Mouse (Mus musculus) liver, embryonic 11.5 days (tissue): ENCODE data around the gene Tusc2. TPM values are rescaled to one million over a fixed set of nuclear protein-coding genes. Genes with fewer than 3 reads are reported as not detected.

Source experiments
- ATAC-seq: fragments of 200-750 bp; cut with Nextera tagmentation; replicated peaks from 2 replicates; pipeline ENCODE4 v1.8.0; 2017; ENCODE audit warnings: moderate number of reproducible peaks, mild to moderate bottlenecking, moderate TSS enrichment, moderate library complexity; ENCODE audit not compliant: low FRiP score
- DNase-seq: peaks from one replicate; pipeline ENCODE4 v3.0.0-alpha.2; 2017; ENCODE audit warnings: low spot score
- H3K27ac ChIP-seq: fragments of 300-500 bp; sonication (generic); 2 replicates; pipeline ENCODE4 v1.5.1; 2014; ENCODE audit warnings: mild to moderate bottlenecking, low read depth, low read length, control low read depth
- H3K27me3 ChIP-seq: fragments of 300-500 bp; sonication (generic); replicated peaks from 2 replicates; pipeline ENCODE4 v1.6.1; 2014; ENCODE audit warnings: low read length, mixed read lengths; ENCODE audit not compliant: control insufficient read depth, insufficient read depth
- H3K36me3 ChIP-seq: fragments of 300-500 bp; sonication (generic); 2 replicates; pipeline ENCODE4 v1.6.1; 2014; ENCODE audit warnings: mild to moderate bottlenecking, low read length, moderate library complexity, mixed read lengths; ENCODE audit not compliant: control insufficient read depth, insufficient read depth
- H3K4me1 ChIP-seq: fragments of 300-500 bp; sonication (generic); replicated peaks from 2 replicates; pipeline ENCODE4 v1.6.1; 2014; ENCODE audit warnings: low read length, mixed read lengths; ENCODE audit not compliant: control insufficient read depth, insufficient read depth
- H3K4me2 ChIP-seq: fragments of 300-500 bp; sonication (generic); 2 replicates; pipeline ENCODE4 v1.6.1; 2014; ENCODE audit warnings: mild to moderate bottlenecking, control low read depth, moderate library complexity
- H3K4me3 ChIP-seq: fragments of 300-500 bp; sonication (generic); 2 replicates; pipeline ENCODE4 v1.5.1; 2014; ENCODE audit warnings: low read depth, low read length, control low read depth
- H3K9ac ChIP-seq: fragments of 300-500 bp; sonication (generic); 2 replicates; pipeline ENCODE4 v1.6.1; 2014; ENCODE audit warnings: low read depth, low read length, control low read depth
- H3K9me3 ChIP-seq: fragments of 300-500 bp; sonication (generic); 2 replicates; pipeline ENCODE4 v1.6.1; 2016; ENCODE audit warnings: low read length, inconsistent platforms, mixed read lengths; ENCODE audit not compliant: control insufficient read depth
- WGBS: fragments of 180-500 bp; shearing (Covaris S2); extraction: QIAGEN DNeasy Blood & Tissue Kit; methylation state at CpG from one replicate; pipeline ENCODE4 v1.1.7; 2014; 5-methylcytosine and 5-hydroxymethylcytosine counted together
- polyA plus RNA-seq: library from polyadenylated mRNA; unstranded; fragments of >200 nt; fragmentation: Nextera tagmentation; extraction: Ambion mirVana; gene quantifications from 2 replicates; pipeline ENCODE4 v1.2.1, GENCODE M21; 2014

The Tusc2 gene
- polyA plus RNA-seq, 1 experiment from 2014 or later, result 62.7 TPM

GRCm38 (mm10) chr9:107598385-107598784 is 35.3 kb downstream of the Tusc2 start:
- no peak overlapping the region for H3K4me3 ChIP-seq
- H3K27me3 ChIP-seq, result peaks cover 24% of the 10 kb centered on the region
- H3K27ac ChIP-seq, result no peak overlapping the region
- no peaks in the 10 kb centered on the region for H3K9me3 ChIP-seq
- 66% methylated on average over 5 of the region's 5 CpGs for WGBS
- ATAC-seq, result no peak
- no peak overlapping the region for H3K4me2 ChIP-seq
- no peak for DNase-seq
- H3K36me3 ChIP-seq, result peaks cover 16% of the 10 kb centered on the region
- H3K9ac ChIP-seq, result no peak overlapping the region
- peaks cover 4% of the 10 kb centered on the region; the same call in 1 of the 2 replicates for H3K4me1 ChIP-seq

GRCm38 (mm10) chr9:107599433-107599832 is 36.4 kb downstream of the Tusc2 start:
- 81% methylated on average over 9 of the region's 9 CpGs for WGBS
- H3K4me3 ChIP-seq, result no peak overlapping the region
- peaks cover 7% of the 10 kb centered on the region; the same call in 1 of the 2 replicates for H3K36me3 ChIP-seq
- DNase-seq, result no peak
- H3K9me3 ChIP-seq, result no peaks in the 10 kb centered on the region
- H3K4me1 ChIP-seq, result peaks cover 4% of the 10 kb centered on the region; the same call in 1 of the 2 replicates
- no peak overlapping the region for H3K4me2 ChIP-seq
- ATAC-seq, result no peak
- H3K27me3 ChIP-seq, result peaks cover 24% of the 10 kb centered on the region
- H3K27ac ChIP-seq, result no peak overlapping the region
- no peak overlapping the region for H3K9ac ChIP-seq

- WGBS, result 64% methylated on average over 14 of the region's 14 CpGs
- Histone ChIP-seq H3K4me2 (no peak overlapping the region), H3K27me3 (peaks cover 24% of the 10 kb centered on the region)
Measured at GRCm38 (mm10) chr9:107599842-107600241, 36.8 kb downstream of the Tusc2 start.

GRCm38 (mm10) chr9:107600745-107601144 is 37.7 kb downstream of the Tusc2 start:
- Histone ChIP-seq H3K9ac (no peak overlapping the region), H3K36me3 (peaks cover 2% of the 10 kb centered on the region; the same call in 1 of the 2 replicates), H3K9me3 (no peaks in the 10 kb centered on the region), H3K4me1 (peaks cover 8% of the 10 kb centered on the region), H3K27me3 (peaks cover 24% of the 10 kb centered on the region), H3K4me3 (no peak overlapping the region), H3K4me2 (no peak overlapping the region), H3K27ac (no peak overlapping the region)
- ATAC-seq (no peak), DNase-seq (no peak)
- WGBS, result 70% methylated on average over 12 of the region's 12 CpGs

More at GRCm38 (mm10) chr9:107599842-107600241, 36.8 kb downstream of the Tusc2 start:
- DNase-seq, result no peak
- Histone ChIP-seq H3K27ac (no peak overlapping the region), H3K36me3 (peaks cover 3% of the 10 kb centered on the region; the same call in 1 of the 2 replicates), H3K4me1 (peaks cover 4% of the 10 kb centered on the region), H3K4me3 (no peak overlapping the region), H3K9ac (no peak overlapping the region), H3K9me3 (no peaks in the 10 kb centered on the region)
- ATAC-seq, result no peak

- no peak for DNase-seq
- Histone ChIP-seq H3K27me3 (peaks cover 24% of the 10 kb centered on the region), H3K27ac (no peak overlapping the region), H3K9me3 (no peaks in the 10 kb centered on the region), H3K9ac (no peak overlapping the region), H3K4me3 (no peak overlapping the region), H3K36me3 (no peaks in the 10 kb centered on the region), H3K4me2 (no peak overlapping the region), H3K4me1 (peaks cover 8% of the 10 kb centered on the region)
- ATAC-seq, result no peak
- WGBS, result 85% methylated on average over 11 of the region's 11 CpGs
Measured at GRCm38 (mm10) chr9:107601275-107601674, 38.2 kb downstream of the Tusc2 start.

GRCm38 (mm10) chr9:107602068-107602648 is 39.1 kb downstream of the Tusc2 start:
- ATAC-seq (peak; percentile 69), DNase-seq (peak; percentile 91)
- Histone ChIP-seq H3K4me1 (peaks cover 10% of the 10 kb centered on the region), H3K4me2 (peak overlapping the region; percentile 44), H3K9ac (no peak overlapping the region), H3K27me3 (peaks cover 24% of the 10 kb centered on the region), H3K27ac (no peak overlapping the region), H3K36me3 (no peaks in the 10 kb centered on the region), H3K4me3 (peak overlapping the region; percentile 18; the same call in 1 of the 2 replicates), H3K9me3 (no peaks in the 10 kb centered on the region)
- WGBS, result 7% methylated on average over 10 of the region's 10 CpGs

- Histone ChIP-seq H3K4me3 (no peak overlapping the region), H3K27ac (no peak overlapping the region), H3K9me3 (no peaks in the 10 kb centered on the region), H3K27me3 (peaks cover 24% of the 10 kb centered on the region), H3K4me2 (no peak overlapping the region), H3K36me3 (no peaks in the 10 kb centered on the region), H3K9ac (no peak overlapping the region), H3K4me1 (peaks cover 15% of the 10 kb centered on the region)
- DNase-seq (no peak), ATAC-seq (no peak)
- 72% methylated on average over 6 of the region's 6 CpGs for WGBS
Measured at GRCm38 (mm10) chr9:107603251-107603650, 40.2 kb downstream of the Tusc2 start.

GRCm38 (mm10) chr9:107605041-107605661 is 42.1 kb downstream of the Tusc2 start:
- 48% methylated on average over 23 of the region's 23 CpGs for whole genome bisulfite sequencing
- no peak for DNase-seq
- ATAC-seq, result no peak
- Histone ChIP-seq H3K9me3 (no peaks in the 10 kb centered on the region), H3K4me1 (peaks cover 21% of the 10 kb centered on the region), H3K4me2 (no peak overlapping the region), H3K27ac (no peak overlapping the region), H3K9ac (no peak overlapping the region), H3K36me3 (no peaks in the 10 kb centered on the region), H3K4me3 (no peak overlapping the region), H3K27me3 (peaks cover 8% of the 10 kb centered on the region)

GRCm38 (mm10) chr9:107606591-107606990 is 43.5 kb downstream of the Tusc2 start:
- H3K9me3 ChIP-seq, result no peaks in the 10 kb centered on the region
- ATAC-seq (no peak), DNase-seq (no peak)
- no peaks in the 10 kb centered on the region for H3K36me3 ChIP-seq
- H3K4me2 ChIP-seq, result no peak overlapping the region
- H3K27me3 ChIP-seq, result no peaks in the 10 kb centered on the region; the same call in 1 of the 2 replicates
- H3K9ac ChIP-seq, result no peak overlapping the region
- H3K4me3 ChIP-seq, result no peak overlapping the region
- peaks cover 26% of the 10 kb centered on the region for H3K4me1 ChIP-seq
- H3K27ac ChIP-seq, result no peak overlapping the region
- 24% methylated on average over 9 of the region's 9 CpGs for WGBS
